Mouse (Mus musculus): ENCODE results near the gene Rrm1. TPM values are rescaled to one million over a fixed set of nuclear protein-coding genes. Genes with fewer than 3 reads are reported as not detected.
"Not testable (repeated sequence)": the region's sequence is repeated elsewhere in the genome, so short reads cannot be mapped to it uniquely, and the experiment has no call there.

Gene Rrm1
- 50.5 and 58.1 TPM in 2 replicates for total RNA-seq (2017)

DNA sequence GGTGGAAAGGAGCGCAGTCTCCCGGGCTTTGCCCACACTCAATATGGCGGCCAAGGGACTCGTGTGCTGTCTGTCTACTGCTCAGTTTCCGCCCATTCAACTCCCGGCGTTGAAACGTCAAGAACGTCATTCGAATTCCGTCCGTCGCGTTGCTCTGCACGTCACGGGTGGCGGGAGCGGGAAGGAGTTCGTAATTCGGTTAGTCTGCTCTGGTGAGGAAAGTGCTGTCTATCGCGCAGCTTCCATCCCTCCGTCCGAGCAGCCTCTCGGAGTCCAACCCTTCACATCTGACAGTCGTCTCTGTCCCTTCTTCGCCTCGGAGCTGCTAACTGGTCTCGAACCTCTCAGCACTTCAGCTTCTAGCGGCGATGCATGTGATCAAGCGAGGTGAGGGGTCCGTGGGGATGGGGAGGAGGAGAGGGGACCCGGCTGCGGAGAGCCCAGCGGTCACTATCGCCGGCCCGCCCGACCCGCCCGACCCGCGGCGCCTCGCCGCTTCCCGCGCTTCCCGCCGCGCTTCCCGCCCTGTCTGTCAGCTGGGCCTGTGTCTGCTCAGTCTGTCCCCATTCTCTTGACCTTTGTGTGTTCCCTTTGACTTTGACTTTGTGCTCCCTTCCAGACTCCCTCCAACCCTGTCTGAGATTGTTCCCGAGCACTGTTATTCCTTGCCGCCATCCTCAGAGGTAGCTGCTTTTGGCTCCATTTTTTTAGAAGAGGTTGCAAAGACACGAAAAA, at the start of gene Rrm1:
Gene Rrm1, plus strand, starts transcription at position 39 of the 735 bp plus-strand sequence.
- ATAC-seq (ENCODE audit: extremely low read depth, insufficient number of reproducible peaks, low FRiP score, poor library complexity, severe bottlenecking), result peak; percentile 100

GRCm38 (mm10) chr7:102393898-102394297, 47.6 kb upstream of the Rrm1 start:
- ATAC-seq (ENCODE audit: extremely low read depth, insufficient number of reproducible peaks, low FRiP score, poor library complexity, severe bottlenecking), result no peak

DNA sequence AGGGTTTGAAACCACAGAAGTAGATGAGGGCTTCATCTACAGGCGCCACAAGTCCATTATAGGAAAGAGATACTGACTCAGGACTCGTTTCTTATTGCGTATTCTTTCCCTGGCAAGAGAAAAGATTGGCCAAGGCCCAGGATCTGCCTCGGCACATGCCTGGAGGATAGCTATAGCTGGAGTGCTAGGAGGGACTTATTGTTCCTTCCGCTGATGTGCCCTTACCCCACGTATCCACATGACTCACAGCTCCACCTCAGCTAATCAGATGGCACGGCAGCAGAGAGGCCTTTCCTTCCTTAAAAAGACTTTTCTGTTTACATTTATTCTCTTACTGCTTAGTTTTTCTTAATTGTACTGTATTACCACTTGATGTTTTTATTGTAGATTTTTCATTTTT, 45.6 kb upstream of the Rrm1 start:
- no peak for ATAC-seq (ENCODE audit: extremely low read depth, insufficient number of reproducible peaks, low FRiP score, poor library complexity, severe bottlenecking)

DNA sequence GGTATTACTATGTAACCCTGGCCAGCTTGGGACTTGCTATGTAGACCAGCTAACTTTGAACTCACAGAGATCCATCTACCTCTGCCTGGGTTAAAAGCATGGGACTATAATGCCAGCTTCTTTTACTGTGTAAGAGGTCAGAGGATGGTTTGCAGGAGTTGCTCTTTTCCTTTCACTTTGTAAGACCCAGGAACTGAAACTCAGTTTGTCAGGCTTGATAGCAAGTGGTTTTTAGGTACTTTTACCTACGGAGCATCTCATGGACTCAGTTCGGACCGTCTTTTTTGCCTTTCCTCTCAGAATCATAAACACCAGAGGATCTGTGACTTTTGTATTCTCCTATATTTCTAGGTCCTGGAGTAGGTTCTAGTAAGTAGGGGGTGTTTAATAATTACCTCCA, 45.2 kb upstream of the Rrm1 start:
- ATAC-seq (ENCODE audit: extremely low read depth, insufficient number of reproducible peaks, low FRiP score, poor library complexity, severe bottlenecking), result peak; percentile 46; the same call in 1 of the 2 replicates

GRCm38 (mm10) chr7:102399180-102399731, 42.2 kb upstream of the Rrm1 start:
- ATAC-seq (ENCODE audit: extremely low read depth, insufficient number of reproducible peaks, low FRiP score, poor library complexity, severe bottlenecking), result no peak

GRCm38 (mm10) chr7:102404118-102404517, 37.4 kb upstream of the Rrm1 start:
- no peak for ATAC-seq (ENCODE audit: extremely low read depth, insufficient number of reproducible peaks, low FRiP score, poor library complexity, severe bottlenecking)

DNA sequence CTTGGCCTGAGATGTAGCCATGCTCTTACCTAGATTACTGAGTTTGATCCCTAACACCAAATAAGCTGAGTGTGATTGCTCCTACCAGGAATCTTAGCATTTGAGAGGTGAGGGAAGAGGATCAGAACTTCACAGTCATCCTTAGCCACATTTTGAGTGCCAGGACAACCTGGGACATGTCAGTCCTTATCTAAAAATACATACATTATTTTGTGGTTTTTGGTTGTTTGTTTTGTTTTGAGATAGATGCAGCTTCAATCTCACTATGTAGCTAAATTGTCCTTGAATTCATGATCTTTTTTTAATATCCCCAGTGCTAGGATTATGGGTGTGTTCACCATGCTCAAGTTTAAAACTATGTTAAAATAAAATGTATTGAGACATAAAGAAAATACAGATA, 34.1 kb upstream of the Rrm1 start:
- no peak for ATAC-seq (ENCODE audit: extremely low read depth, insufficient number of reproducible peaks, low FRiP score, poor library complexity, severe bottlenecking)

- ATAC-seq (ENCODE audit: extremely low read depth, insufficient number of reproducible peaks, low FRiP score, poor library complexity, severe bottlenecking), result not testable (repeated sequence)
These were observed 26.2 kb upstream of the Rrm1 start for GRCm38 (mm10) chr7:102415272-102415671.

DNA sequence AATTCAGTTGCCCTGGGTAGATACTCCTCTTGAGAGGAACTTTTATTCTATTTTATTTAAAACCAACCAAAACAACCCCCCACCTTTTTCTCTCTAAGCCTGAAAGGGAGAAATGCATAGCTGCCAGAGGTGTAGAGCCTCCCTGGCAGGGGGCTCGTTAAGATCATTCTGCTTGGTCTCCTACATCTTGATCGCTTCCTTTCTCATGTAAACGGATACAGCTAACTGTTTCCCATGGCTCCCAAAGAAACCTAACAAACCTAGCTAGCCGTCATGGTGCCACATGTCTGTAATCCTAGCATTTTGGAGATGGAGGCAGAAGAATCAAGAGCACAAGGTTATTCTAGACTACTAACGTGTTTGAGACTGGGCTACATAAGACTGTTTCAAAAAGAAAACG, 25.7 kb upstream of the Rrm1 start:
- ATAC-seq (ENCODE audit: extremely low read depth, insufficient number of reproducible peaks, low FRiP score, poor library complexity, severe bottlenecking), result no peak

DNA sequence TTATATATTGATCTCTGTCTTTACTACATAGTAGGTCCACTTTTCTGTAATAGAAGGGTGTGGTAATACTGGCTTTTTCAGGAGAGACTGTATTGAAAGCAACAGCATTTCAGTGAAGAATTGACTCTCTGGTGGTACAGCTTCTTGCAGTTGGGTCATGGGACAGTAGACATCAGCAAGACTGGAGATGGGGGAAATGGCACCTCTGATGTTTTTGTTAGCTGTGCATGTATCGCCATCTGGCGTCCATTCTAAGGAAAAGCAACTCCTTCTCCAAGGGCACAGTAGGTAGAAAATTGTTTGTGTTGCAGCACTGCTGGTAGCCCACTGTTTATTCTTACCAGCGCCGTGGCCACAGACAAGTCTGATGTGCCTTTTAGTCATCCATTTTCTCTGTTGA, 24.1 kb upstream of the Rrm1 start:
- peak; percentile 95 for ATAC-seq (ENCODE audit: extremely low read depth, insufficient number of reproducible peaks, low FRiP score, poor library complexity, severe bottlenecking)

DNA sequence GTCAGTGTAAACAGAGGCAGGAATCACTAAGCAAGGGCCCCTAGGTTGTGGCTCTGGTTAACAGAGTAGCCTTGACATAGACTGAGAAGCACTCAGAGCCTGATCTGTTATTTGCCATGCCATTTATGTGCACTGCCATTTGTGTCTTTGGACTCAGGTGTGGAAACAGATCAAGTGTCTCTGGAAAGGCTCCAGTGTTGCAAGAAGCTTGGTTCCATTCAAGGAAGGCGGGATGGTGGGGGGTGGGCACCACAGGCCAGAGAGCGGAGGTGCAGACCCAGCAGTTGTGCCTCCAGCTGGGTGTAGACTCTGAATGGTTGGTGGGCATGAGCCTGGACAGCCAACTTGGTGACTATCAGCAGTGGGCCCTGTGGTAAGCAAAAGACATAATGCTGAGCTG, 19.5 kb upstream of the Rrm1 start:
- no peak for ATAC-seq (ENCODE audit: extremely low read depth, insufficient number of reproducible peaks, low FRiP score, poor library complexity, severe bottlenecking)

- 0 out of 2 replicates have a peak, but pooled peaks have one; percentile 29 for ATAC-seq (ENCODE audit: extremely low read depth, insufficient number of reproducible peaks, low FRiP score, poor library complexity, severe bottlenecking)
These were observed 15.4 kb upstream of the Rrm1 start for GRCm38 (mm10) chr7:102425933-102426685.

DNA sequence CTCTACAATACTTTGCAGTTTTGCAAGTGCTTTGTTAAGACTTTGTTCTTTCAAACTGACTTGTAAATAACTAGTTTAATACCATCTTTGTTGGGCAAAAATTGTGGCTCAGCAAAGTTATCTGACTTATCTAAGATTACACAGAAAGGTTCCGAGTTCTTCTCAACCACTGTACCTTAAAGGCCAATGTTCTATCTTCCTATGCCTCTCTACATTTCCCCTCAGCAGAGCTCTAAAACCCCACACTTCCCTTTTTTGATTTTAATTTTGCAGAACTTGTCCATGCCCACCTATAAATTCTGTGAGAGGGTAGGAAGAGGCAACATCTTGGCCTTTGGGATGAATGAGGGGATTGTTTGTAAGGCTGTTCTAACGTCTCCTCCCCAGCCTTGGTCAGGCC, 7.2 kb upstream of the Rrm1 start:
- ATAC-seq (ENCODE audit: extremely low read depth, insufficient number of reproducible peaks, low FRiP score, poor library complexity, severe bottlenecking), result no peak

- no peak for ATAC-seq (ENCODE audit: extremely low read depth, insufficient number of reproducible peaks, low FRiP score, poor library complexity, severe bottlenecking)
These were observed 456 bp upstream of the Rrm1 start for GRCm38 (mm10) chr7:102440822-102441656.

DNA sequence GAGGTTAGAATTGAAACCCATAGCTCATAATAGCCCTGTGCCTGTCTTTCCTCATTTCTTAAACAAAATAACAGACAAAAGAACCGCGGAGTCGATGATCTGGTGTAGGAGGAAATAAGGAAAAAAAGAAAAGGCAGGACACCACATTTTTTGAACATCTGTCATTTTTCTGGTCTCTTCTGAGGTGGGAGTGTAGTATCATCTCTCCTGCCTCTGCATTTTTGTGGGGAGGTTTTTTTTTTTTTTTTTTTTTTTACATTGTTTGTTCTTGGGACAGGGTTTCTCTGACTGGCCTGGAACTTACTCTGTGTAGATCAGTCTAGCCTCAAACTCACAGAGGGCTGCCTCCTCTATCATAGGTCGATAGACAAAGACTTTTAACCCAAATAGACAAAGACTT, 937 bp downstream of the Rrm1 start:
- ATAC-seq (ENCODE audit: extremely low read depth, insufficient number of reproducible peaks, low FRiP score, poor library complexity, severe bottlenecking), result no peak

DNA sequence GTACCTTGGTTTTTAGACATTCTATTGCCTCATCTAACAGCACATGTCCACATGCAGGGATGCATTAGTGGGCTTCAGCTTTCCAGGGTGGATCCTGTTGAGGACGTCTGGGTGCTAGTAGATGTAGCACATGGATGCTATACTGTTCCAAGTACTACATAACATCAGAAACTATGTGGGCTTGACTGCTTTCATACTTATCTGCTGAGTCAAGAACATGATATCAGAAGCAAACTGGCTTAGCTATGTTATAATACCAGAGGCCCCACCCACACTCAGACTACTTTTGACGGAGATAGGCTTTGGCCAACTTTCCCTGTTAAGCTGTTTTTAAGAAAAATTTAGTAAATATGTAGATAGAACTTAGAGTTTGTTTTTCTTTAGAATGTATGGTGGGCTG, 2.8 kb downstream of the Rrm1 start:
- no peak for ATAC-seq (ENCODE audit: extremely low read depth, insufficient number of reproducible peaks, low FRiP score, poor library complexity, severe bottlenecking)

DNA sequence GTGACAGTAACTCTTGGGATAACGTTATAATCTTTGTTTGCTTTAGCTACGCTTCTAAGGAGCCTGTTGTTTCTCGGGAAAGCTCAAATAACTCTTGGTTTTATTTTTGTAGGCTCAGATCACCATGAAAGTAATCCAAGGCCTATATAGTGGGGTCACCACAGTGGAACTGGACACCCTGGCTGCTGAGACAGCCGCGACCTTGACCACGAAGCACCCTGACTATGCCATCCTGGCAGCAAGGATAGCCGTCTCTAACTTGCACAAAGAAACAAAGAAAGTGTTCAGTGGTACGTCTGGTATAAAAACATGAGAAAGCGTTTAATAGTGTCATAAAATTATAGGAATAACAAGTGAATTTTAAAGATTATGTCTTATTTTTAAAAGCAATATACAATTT, 4.9 kb downstream of the Rrm1 start:
- ATAC-seq (ENCODE audit: extremely low read depth, insufficient number of reproducible peaks, low FRiP score, poor library complexity, severe bottlenecking), result no peak

GRCm38 (mm10) chr7:102458618-102459380, 17.3 kb downstream of the Rrm1 start:
- ATAC-seq (ENCODE audit: extremely low read depth, insufficient number of reproducible peaks, low FRiP score, poor library complexity, severe bottlenecking), result peak; percentile 63

GRCm38 (mm10) chr7:102467566-102467965, 26.1 kb downstream of the Rrm1 start:
- no peak for ATAC-seq (ENCODE audit: extremely low read depth, insufficient number of reproducible peaks, low FRiP score, poor library complexity, severe bottlenecking)
